Mouse (Mus musculus) liver, postnatal 0 days (tissue): ENCODE data around the gene Ccdc81.

Experiments used
- CTCF ChIP-seq: sonication (generic); IDR thresholded peaks from 2 replicates; pipeline ENCODE4 v1.5.1; 2016; ENCODE audit warnings: antibody characterized with exemption, low read depth
- EP300 ChIP-seq: IDR thresholded peaks from 2 replicates; pipeline ENCODE4 v1.6.1; 2016; ENCODE audit warnings: antibody characterized with exemption, low read depth, mild to moderate bottlenecking

DNA sequence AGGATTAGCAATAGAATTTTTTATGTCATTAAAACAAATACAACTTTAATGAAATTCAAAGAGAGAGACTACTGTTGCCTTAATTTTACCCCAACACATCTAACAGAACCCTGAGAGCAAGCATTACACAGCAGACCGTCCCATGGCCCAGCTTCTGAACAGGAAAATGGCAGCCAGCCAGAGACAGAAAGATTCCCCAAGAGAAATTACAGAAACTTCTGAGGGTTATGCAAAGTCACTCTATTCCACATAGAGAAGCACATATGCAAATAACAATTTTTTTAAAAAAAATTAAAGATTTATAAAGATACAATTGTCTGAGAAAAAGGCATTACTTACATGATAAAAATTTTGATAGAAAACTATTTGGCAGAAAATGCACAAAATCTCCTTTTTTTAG lies 23.7 kb downstream of the Ccdc81 start:
- no peak for TF ChIP-seq EP300
- TF ChIP-seq CTCF = no peak
